In genomic region chr13:24958671-24959070, GRCm38 (mm10) we compare ENCODE assay signal across 23 mouse cellular contexts. TPM values are rescaled to one million over a fixed set of nuclear protein-coding genes. Genes with fewer than 3 reads are reported as not detected.
DNase-seq lines count a peak whose midpoint lies in the region; ATAC-seq lines count a peak whose summit lies in the region.
"Had no signal": no experiment of that assay in that cellular context is flagged by ENCODE, and none has a peak within 500 bp of the region (broad histone marks: within the 10 kb centered on the region; RNA-seq: fewer than 3 reads in every experiment).

No protein-coding gene starts in this region.

- no peak overlapping the region for H3K27ac ChIP-seq in forebrain, embryonic 12.5 days

- H3K4me1 ChIP-seq in forebrain, embryonic 12.5 days: no peaks in the 10 kb centered on the region

- DNase-seq in frontal cortex, postnatal 10 days (ENCODE audit: low spot score in 2 of 2): no peak
- DNase-seq in ZHBTc4 (ENCODE audit: low read depth, low spot score): peak; percentile 35
- DNase-seq in brain, adult 2 months (ENCODE audit: low read depth, low spot score): peak; percentile 57
- no peak for DNase-seq in heart, postnatal 36 days
- DNase-seq: adrenal gland, adult 2 months; adrenal gland, adult 8-10 months; adrenal gland, postnatal 10 days; adrenal gland, postnatal 14 days; adrenal gland, postnatal 25 days; adrenal gland, postnatal 36 days; B cell, adult 2 months; cerebellum, adult 11 months; cerebellum, adult 11-12 months; cerebellum, adult 18-20 months; cerebellum, adult 2 months; cerebellum, adult 8-10 months had no signal

- no peak overlapping the region for H3K4me3 ChIP-seq in forebrain, embryonic 12.5 days (replicated peaks)

- H3K9ac ChIP-seq in forebrain, embryonic 12.5 days: no peak overlapping the region

- ATAC-seq in frontal cortex, adult (ENCODE audit: low TSS enrichment): peak; percentile 86
- no peak for ATAC-seq in forebrain, embryonic 12.5 days (ENCODE audit: low FRiP score)
- ATAC-seq: activated CD4-positive, CD25-positive, alpha-beta regulatory T cell, adult 4 months; CD4-positive, CD25-positive, alpha-beta regulatory T cell, adult 4 months; Patski had no signal

- no peaks in the 10 kb centered on the region for H3K36me3 ChIP-seq in forebrain, embryonic 12.5 days (replicated peaks)
- H3K36me3 ChIP-seq: G1E had no signal

- intact Hi-C loops in heart, postnatal 36 days (cut with DNase I): no loop called here

- H3K9me3 ChIP-seq in forebrain, embryonic 12.5 days: no peaks in the 10 kb centered on the region
- H3K9me3 ChIP-seq: G1E had no signal

- H3K27me3 ChIP-seq in forebrain, embryonic 12.5 days: no peaks in the 10 kb centered on the region
- H3K27me3 ChIP-seq: CH12.LX, Patski had no signal

- WGBS in forebrain, embryonic 12.5 days: 91% methylated on average over 11 of the region's 11 CpGs

- H3K4me2 ChIP-seq in forebrain, embryonic 12.5 days: no peak overlapping the region

RNA-seq across cellular contexts. Expression of gene Gpld1, which starts 15.7 kb away (rescaled TPM):
- polyA plus RNA-seq in forebrain, embryonic 12.5 days (2016; fragmentation: Nextera tagmentation; extraction: Ambion mirVana): 0.41 and 0.64 TPM in 2 replicates
- total RNA-seq in heart, postnatal 36 days (2021): 1 to 10 TPM; 1.4 to 2.5 TPM

RNA-seq across cellular contexts. Expression of gene Aldh5a1, which starts 21.2 kb away (rescaled TPM):
- polyA plus RNA-seq in forebrain, embryonic 12.5 days (2016; fragmentation: Nextera tagmentation; extraction: Ambion mirVana): 10.6 and 10.9 TPM in 2 replicates
- 10 to 100 TPM; 23.4 to 26.5 TPM for total RNA-seq in heart, postnatal 36 days (2021)
- polyA plus RNA-seq: G1E had no signal

Comparison
In these comparisons a context has a peak if more than half of its experiments do, and no peak if none do; other contexts are left out.
1. DNase-seq: peak in ZHBTc4 (single experiment) and brain, adult 2 months (single experiment); none in frontal cortex, postnatal 10 days (0 of 2) and heart, postnatal 36 days (0 of 2).